Mouse (Mus musculus): ENCODE measurements around the gene Med15.

DNA sequence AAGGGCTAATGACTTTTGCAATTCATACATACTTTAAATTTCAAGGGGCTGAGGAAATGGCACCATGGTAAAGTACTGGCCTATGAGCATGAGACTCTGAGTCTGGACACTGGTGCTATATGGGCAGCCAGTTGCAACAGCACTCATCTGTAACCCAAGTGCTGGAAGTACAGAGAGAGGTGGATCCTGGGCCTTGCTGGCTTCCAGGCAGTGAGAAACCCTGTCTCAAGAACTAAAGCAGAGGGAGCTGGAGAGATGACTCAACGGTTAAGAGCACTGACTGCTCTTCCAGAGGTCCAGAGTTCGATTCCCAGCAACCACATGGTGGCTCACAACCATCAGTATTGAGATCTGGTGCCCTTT is 31.7 kb downstream of the Med15 start:
- no peak for TF ChIP-seq CTCF (IDR thresholded peaks at IDR 0.05; ENCODE audit: extremely low read depth, insufficient read length, insufficient replicate concordance, low read depth, low read length)
- TF ChIP-seq POLR2A (IDR thresholded peaks at IDR 0.05; ENCODE audit: low read depth, low read length) = no peak
